Mouse (Mus musculus): ENCODE results near the gene Limk2.

- no peak for TF ChIP-seq GATA1 (IDR thresholded peaks at IDR 0.05; ENCODE audit: borderline replicate concordance, low read length)
- TF ChIP-seq CTCF (IDR thresholded peaks at IDR 0.05; ENCODE audit: low read depth, low read length) = no peak
- TF ChIP-seq TAL1 (conservative IDR thresholded peaks at IDR 0.05; ENCODE audit: low read depth, low read length) = no peak
- TF ChIP-seq POLR2AphosphoS5 (IDR thresholded peaks at IDR 0.05; ENCODE audit: insufficient replicate concordance, low read depth, low read length) = no peak
Observed at GRCm38 (mm10) chr11:3352131-3352530, 56.9 kb downstream of the Limk2 start.

Measured in G1E (cell line).